Mouse (Mus musculus): ENCODE measurements around the gene Zcchc24.

DNA sequence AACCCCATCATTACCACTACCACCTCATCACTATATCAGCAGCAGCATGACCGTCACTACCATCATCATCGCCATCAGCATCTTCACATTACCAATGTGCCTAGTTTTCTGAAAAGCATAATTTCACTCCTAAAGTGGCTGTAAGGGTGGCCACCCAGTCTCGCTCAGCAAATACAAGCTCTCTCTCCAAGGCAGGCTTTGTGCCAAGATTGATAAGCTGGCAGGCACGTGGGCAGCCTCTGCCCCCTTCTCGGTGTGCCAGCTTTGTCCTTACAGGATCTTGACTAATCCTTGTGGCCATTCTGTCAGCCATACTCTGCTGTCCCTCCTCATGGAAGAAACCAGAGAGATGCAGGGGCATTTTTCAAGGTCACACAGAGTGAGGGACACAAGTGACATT, 25.9 kb downstream of the Zcchc24 start:
- TF ChIP-seq CTCF (conservative IDR thresholded peaks at IDR 0.05; ENCODE audit: low read length) (no peak), POU5F1 (IDR thresholded peaks at IDR 0.05; ENCODE audit: borderline replicate concordance, low read length) (no peak)

Data from E14TG2a.4 (cell line).